Mouse (Mus musculus) midbrain, embryonic 15.5 days (tissue): ENCODE data around the gene Lrrc4c. TPM values are rescaled to one million over a fixed set of nuclear protein-coding genes. Genes with fewer than 3 reads are reported as not detected.

Experiments used
- ATAC-seq: fragments of 200-750 bp; cut with Nextera tagmentation; replicated peaks from 2 replicates; pipeline ENCODE4 v1.8.0; 2017; ENCODE audit warnings: moderate TSS enrichment
- H3K27ac ChIP-seq: fragments of 300-500 bp; sonication (generic); 2 replicates; pipeline ENCODE4 v1.5.1; 2015; ENCODE audit warnings: mild to moderate bottlenecking, inconsistent platforms
- H3K27me3 ChIP-seq: fragments of 300-500 bp; sonication (generic); replicated peaks from 2 replicates; pipeline ENCODE4 v1.6.1; 2015; ENCODE audit warnings: inconsistent platforms
- H3K36me3 ChIP-seq: fragments of 300-500 bp; sonication (generic); replicated peaks from 2 replicates; pipeline ENCODE4 v1.6.1; 2015; ENCODE audit warnings: inconsistent platforms
- H3K4me1 ChIP-seq: fragments of 300-500 bp; sonication (generic); 2 replicates; pipeline ENCODE4 v1.6.1; 2015; ENCODE audit warnings: inconsistent platforms
- H3K4me2 ChIP-seq: fragments of 300-500 bp; sonication (generic); 2 replicates; pipeline ENCODE4 v1.6.1; 2015; ENCODE audit warnings: inconsistent platforms, mild to moderate bottlenecking, moderate library complexity
- H3K4me3 ChIP-seq: fragments of 300-500 bp; sonication (generic); 2 replicates; pipeline ENCODE4 v1.5.1; 2015; ENCODE audit warnings: mild to moderate bottlenecking, inconsistent platforms
- H3K9ac ChIP-seq: fragments of 300-500 bp; sonication (generic); 2 replicates; pipeline ENCODE4 v1.6.1; 2015; ENCODE audit warnings: mild to moderate bottlenecking, inconsistent platforms
- H3K9me3 ChIP-seq: fragments of 300-500 bp; sonication (generic); 2 replicates; pipeline ENCODE4 v1.6.1; 2016; ENCODE audit warnings: inconsistent platforms
- WGBS: fragments of 180-500 bp; shearing (Covaris S2); methylation state at CpG from one replicate; pipeline ENCODE4 v1.1.7; 2015; ENCODE audit warnings: mixed read lengths; 5-methylcytosine and 5-hydroxymethylcytosine counted together
- polyA plus RNA-seq: library from polyadenylated mRNA; unstranded; fragments of >200 nt; fragmentation: Nextera tagmentation; extraction: Ambion mirVana; gene quantifications from 2 replicates; pipeline ENCODE4 v1.2.1, GENCODE M21; 2015

Lrrc4c gene
- polyA plus RNA-seq, 1 experiment from 2014 or later, result 37.7 TPM

DNA sequence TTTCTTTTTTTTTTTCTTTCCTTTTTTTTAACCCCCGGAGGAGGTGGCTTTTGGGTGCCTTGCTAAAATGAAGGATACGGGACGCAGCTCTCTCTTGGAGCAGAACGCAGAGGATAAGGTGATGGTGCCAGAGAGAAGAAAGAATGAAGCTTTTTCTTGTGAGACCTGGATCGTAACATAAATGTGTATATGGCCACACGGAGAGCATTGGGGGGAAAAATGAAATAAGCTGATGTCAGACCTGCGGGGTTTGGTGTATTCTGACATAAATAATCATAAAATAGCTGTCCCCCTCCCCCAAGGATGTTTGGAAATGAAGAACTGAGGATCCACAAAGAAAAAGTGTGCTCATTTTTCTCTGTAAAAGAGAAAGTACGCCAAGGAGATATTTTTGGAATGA lies 1149.7 kb downstream of the Lrrc4c start:
- peak overlapping the region; percentile 66 for H3K9ac ChIP-seq
- no peak for ATAC-seq
- peaks cover 21% of the 10 kb centered on the region for H3K4me1 ChIP-seq
- H3K4me3 ChIP-seq, result peak overlapping the region; percentile 56
- H3K27ac ChIP-seq, result peak overlapping the region; percentile 93
- no peaks in the 10 kb centered on the region for H3K9me3 ChIP-seq
- no peaks in the 10 kb centered on the region for H3K27me3 ChIP-seq
- no peaks in the 10 kb centered on the region for H3K36me3 ChIP-seq
- peak overlapping the region; percentile 77 for H3K4me2 ChIP-seq
- 5% methylated on average over 8 of the region's 8 CpGs for WGBS

DNA sequence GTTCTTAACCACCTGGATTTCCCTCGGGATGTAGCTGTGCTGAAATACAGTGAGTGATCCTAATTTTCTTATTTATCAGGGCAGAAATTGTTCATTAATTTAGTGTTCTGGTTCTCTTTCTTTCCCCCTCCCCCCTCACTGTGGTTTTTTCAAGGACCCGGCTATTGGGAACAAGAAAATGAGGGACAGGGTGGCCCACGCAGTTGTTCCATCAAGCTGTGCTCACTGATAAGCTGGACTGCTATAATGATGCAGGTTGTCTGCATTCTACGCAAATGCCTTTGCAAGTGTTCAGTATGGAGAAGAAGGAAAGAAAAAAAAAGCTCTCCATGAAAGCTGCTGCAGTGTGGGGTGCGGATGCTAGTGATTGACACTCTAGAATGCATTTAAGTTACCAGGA lies 1150.4 kb downstream of the Lrrc4c start:
- peak overlapping the region; percentile 77 for H3K4me2 ChIP-seq
- no peaks in the 10 kb centered on the region for H3K36me3 ChIP-seq
- H3K27ac ChIP-seq, result peak overlapping the region; percentile 93
- peak overlapping the region; percentile 66 for H3K9ac ChIP-seq
- 18% methylated on average over 5 of the region's 5 CpGs for WGBS
- no peaks in the 10 kb centered on the region for H3K27me3 ChIP-seq
- H3K4me3 ChIP-seq, result peak overlapping the region; percentile 56
- peaks cover 25% of the 10 kb centered on the region for H3K4me1 ChIP-seq
- no peaks in the 10 kb centered on the region for H3K9me3 ChIP-seq
- no peak for ATAC-seq

DNA sequence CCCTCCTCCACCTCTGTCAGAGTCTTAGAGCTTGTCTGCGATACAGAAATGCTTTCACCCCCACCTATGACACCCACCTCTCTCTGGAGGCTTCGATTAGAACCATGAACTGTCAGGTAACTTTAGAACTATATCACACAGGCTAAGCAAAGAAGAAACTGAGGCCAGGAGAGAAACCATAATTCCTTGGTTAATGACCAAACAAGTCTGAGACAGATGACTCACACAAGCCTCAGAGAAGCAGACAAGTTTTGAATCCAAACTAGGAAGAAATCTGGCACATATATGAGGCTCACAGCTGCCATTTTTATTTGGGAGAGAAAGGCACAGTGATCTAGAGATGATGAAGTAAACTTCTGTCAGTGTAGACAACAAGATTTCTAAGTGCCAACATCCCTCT lies 1151.4 kb downstream of the Lrrc4c start:
- no peak for ATAC-seq
- WGBS, result 66% methylated on average over 2 of the region's 2 CpGs

DNA sequence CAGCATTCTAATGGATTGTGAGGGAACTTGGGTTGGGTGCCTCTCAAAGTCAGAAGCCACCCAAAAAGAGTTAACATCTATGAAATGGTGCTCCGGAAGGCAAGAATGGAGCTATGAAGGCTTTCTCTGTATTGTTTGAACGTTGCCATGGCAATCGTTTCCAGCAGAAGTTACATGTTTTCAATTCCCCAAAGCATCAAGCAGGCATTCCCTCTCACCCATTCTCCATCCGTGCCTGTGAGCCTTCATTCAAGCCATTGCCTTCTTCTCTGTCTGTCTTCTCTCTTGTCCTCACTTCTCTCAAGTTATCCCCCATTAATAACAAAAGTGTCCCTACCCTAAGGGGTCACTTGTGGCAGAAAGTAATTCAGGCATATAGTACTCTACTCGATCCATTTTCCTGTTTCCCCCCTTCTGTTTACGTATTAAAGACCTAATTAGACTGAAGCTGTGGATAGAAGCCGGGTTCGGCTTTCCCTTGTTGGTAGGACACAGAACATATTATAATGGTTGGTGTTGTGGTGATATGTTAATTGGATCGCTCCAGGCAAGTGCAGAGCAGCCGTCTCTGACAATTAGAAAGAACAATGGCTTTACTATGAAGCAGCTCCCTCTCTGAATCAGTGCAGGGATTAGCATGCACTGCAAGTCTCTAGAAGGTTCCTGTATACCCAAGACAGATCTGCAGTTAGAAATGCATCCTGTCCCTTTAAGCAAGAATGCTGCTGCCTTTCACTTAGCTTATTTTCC lies 1160.4 kb downstream of the Lrrc4c start:
- WGBS, result 29% methylated on average over 10 of the region's 10 CpGs
- Histone ChIP-seq H3K27ac (peak overlapping the region; percentile 66), H3K4me3 (peak overlapping the region; percentile 17), H3K36me3 (no peaks in the 10 kb centered on the region), H3K4me1 (peaks cover 17% of the 10 kb centered on the region), H3K9ac (no peak overlapping the region), H3K4me2 (peak overlapping the region; percentile 41), H3K9me3 (no peaks in the 10 kb centered on the region), H3K27me3 (no peaks in the 10 kb centered on the region)
- ATAC-seq, result peak; percentile 92

More for the DNA sequence above, 1151.4 kb downstream of the Lrrc4c start:
- Histone ChIP-seq H3K4me1 (peaks cover 25% of the 10 kb centered on the region), H3K27me3 (no peaks in the 10 kb centered on the region), H3K27ac (no peak overlapping the region), H3K4me3 (peak overlapping the region; percentile 56), H3K4me2 (peak overlapping the region; percentile 77), H3K9ac (peak overlapping the region; percentile 66; the same call in 1 of the 2 replicates), H3K36me3 (no peaks in the 10 kb centered on the region), H3K9me3 (no peaks in the 10 kb centered on the region)

DNA sequence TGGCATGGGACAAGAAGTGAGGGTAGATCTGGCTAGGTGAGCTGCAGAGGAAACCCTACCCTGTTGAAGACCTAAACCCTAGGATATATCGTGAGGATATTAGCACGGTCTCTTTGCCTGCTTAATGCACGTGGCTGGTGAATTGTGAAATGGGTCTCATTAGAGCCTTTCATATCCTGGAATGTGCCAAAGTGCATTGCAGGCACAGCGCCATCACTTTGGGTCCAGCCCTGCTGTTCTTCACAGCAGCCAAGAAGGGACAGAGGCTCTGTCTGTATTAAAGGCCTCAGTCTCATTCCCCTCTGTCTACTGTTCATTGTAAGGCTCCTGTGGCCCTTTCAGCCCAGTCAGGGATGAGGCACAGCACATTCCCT lies 1160.9 kb downstream of the Lrrc4c start:
- H3K9me3 ChIP-seq, result no peaks in the 10 kb centered on the region
- ATAC-seq, result peak; percentile 77
- peak overlapping the region; percentile 66 for H3K27ac ChIP-seq
- peaks cover 17% of the 10 kb centered on the region for H3K4me1 ChIP-seq
- 49% methylated on average over 4 of the region's 4 CpGs for WGBS
- peak overlapping the region; percentile 41 for H3K4me2 ChIP-seq
- 0 out of 2 replicates have a peak overlapping the region, but pooled peaks have one; percentile 17 for H3K4me3 ChIP-seq
- H3K36me3 ChIP-seq, result no peaks in the 10 kb centered on the region
- no peaks in the 10 kb centered on the region for H3K27me3 ChIP-seq
- no peak overlapping the region for H3K9ac ChIP-seq

DNA sequence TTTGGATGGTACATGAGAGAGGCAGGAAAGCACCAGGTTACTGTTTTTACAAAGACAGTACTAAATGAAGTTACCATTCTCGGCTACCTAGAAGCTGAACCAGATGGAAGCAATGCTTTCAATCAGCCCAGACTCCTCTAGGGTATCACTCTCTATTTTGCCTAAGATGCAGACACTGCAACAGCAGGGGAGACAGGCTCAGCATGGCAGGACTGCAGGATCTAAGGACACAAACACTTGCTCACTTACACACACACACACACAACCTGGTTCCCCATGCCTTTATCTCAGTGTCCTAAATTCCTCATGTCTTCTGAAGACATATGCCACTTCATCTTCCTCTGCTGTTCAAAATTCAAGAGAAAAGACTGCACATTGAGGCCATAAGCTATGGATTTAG lies 1167.0 kb downstream of the Lrrc4c start:
- Histone ChIP-seq H3K9ac (no peak overlapping the region), H3K4me1 (peaks cover 21% of the 10 kb centered on the region), H3K27ac (no peak overlapping the region), H3K4me3 (no peak overlapping the region), H3K4me2 (no peak overlapping the region), H3K9me3 (no peaks in the 10 kb centered on the region), H3K27me3 (no peaks in the 10 kb centered on the region), H3K36me3 (no peaks in the 10 kb centered on the region)
- ATAC-seq, result 0 out of 2 replicates have a peak, but pooled peaks have one; percentile 39
- 50% methylated on average over 1 of the region's 1 CpGs for WGBS

DNA sequence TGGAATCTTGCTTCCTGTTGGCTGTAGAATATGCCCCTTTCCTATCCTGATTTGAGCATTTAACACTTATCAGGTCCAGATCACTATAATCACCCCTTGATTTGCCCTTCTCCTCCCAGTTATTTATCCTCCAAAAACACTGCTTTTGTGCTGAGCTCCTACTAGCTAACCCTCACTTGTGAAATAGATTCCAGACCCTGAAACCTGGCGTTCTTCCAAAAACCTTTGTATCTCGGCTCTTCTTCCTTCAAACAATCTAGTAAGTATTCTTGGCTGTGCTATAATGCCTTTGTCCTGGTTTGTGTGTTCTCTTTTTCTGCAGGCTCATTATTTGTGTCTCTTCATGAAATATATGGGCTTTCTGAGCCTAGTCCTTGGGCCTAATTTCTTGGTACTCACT lies 1167.6 kb downstream of the Lrrc4c start:
- ATAC-seq, result no peak
- no peak overlapping the region for H3K9ac ChIP-seq
- H3K4me2 ChIP-seq, result no peak overlapping the region
- H3K27me3 ChIP-seq, result no peaks in the 10 kb centered on the region
- peaks cover 21% of the 10 kb centered on the region for H3K4me1 ChIP-seq
- no peaks in the 10 kb centered on the region for H3K36me3 ChIP-seq
- no peaks in the 10 kb centered on the region for H3K9me3 ChIP-seq
- no peak overlapping the region for H3K4me3 ChIP-seq
- 39% methylated on average over 2 of the region's 2 CpGs for WGBS
- peak overlapping the region; percentile 23; the same call in 1 of the 2 replicates for H3K27ac ChIP-seq

DNA sequence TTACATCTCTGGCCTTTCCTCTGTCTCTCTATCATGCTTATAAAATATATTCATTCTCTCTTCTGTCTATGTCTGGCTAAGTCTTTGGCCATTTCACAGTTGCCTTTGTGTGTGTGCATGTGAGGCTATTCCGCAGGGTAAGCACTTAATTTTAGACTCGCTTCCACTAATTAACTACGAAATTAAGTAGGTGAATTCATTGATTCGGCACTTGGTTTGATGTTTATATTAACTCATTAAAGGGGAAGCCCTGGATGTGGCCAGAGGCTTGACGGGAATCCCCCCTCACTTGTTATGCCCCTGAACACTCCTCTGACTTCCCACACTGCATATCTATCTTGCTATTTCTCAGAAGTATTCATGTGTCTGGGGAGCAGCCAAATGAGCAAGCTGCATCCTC lies 1169.6 kb downstream of the Lrrc4c start:
- Histone ChIP-seq H3K9ac (no peak overlapping the region), H3K4me3 (no peak overlapping the region), H3K4me1 (peaks cover 21% of the 10 kb centered on the region), H3K9me3 (no peaks in the 10 kb centered on the region), H3K27ac (0 out of 2 replicates have a peak overlapping the region, but pooled peaks have one; percentile 25), H3K4me2 (peak overlapping the region; percentile 18; the same call in 1 of the 2 replicates), H3K36me3 (no peaks in the 10 kb centered on the region), H3K27me3 (no peaks in the 10 kb centered on the region)
- peak; percentile 69; the same call in 1 of the 2 replicates for ATAC-seq
- 43% methylated on average over 5 of the region's 5 CpGs for WGBS

DNA sequence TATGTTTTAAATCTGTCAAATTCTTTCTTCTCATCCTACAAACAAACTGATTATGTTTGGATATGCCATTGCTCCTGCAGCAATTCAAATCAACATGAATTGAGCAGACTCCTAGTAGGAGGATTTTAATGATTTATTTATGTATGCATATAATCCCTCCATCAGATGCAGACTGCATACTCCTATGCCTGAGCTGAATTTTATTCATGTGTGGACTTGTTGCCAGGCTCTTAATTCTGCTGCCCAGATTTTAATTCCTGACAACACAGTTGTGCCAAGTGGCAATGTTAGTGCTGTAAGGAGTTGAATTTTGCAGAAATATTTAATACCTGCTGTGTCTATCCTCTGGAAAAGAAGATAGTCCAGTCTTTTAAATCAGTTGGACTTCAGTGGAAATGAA lies 1179.1 kb downstream of the Lrrc4c start:
- no peak; the same call in 1 of the 2 replicates for ATAC-seq
- Histone ChIP-seq H3K36me3 (no peaks in the 10 kb centered on the region), H3K4me1 (no peaks in the 10 kb centered on the region), H3K4me3 (no peak overlapping the region), H3K27ac (no peak overlapping the region), H3K27me3 (no peaks in the 10 kb centered on the region), H3K9ac (no peak overlapping the region), H3K4me2 (no peak overlapping the region), H3K9me3 (no peaks in the 10 kb centered on the region)

DNA sequence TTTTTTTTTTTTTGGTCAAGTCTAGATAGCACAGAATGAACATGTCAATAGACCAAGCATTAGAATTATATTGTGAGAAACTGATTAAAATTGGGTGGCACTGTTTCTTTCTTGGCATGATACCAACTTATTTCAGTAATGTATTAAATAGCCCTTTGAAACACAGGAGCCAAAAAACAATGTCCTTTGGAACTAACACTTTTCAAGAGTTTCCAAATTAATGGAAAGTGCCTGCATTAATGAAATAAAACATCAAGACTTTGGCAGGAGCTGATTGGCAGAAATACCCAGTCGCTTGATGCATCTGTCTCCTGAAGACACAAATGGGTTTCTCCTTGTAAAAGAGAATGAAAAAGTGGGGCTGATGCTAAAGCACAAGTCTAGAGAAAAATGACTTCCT lies 1184.5 kb downstream of the Lrrc4c start:
- no peak overlapping the region for H3K4me2 ChIP-seq
- ATAC-seq, result no peak
- no peaks in the 10 kb centered on the region for H3K36me3 ChIP-seq
- H3K27me3 ChIP-seq, result no peaks in the 10 kb centered on the region
- no peak overlapping the region for H3K9ac ChIP-seq
- no peaks in the 10 kb centered on the region for H3K4me1 ChIP-seq
- H3K9me3 ChIP-seq, result no peaks in the 10 kb centered on the region
- H3K27ac ChIP-seq, result no peak overlapping the region
- H3K4me3 ChIP-seq, result no peak overlapping the region
- WGBS, result 84% methylated on average over 1 of the region's 1 CpGs

DNA sequence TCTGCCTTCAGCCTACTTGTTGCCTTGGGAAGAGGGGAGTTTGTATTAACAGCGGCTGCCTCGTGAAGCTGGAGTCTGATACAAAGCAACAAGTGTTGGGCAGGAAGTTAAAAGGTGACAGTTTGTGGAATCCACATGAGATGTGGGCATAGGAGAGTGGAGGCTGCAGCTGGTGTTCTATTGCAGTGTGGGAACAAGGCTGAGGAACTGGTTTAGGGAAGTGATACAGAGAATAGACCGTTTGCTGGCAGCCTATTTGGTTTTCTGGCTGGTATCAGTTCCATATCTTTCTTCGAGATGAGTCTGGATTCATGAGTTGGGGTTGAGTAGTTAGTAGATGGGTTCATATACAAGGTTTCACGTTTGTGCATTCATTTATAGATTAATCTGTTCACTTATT lies 1186.9 kb downstream of the Lrrc4c start:
- Histone ChIP-seq H3K4me3 (no peak overlapping the region), H3K36me3 (no peaks in the 10 kb centered on the region), H3K4me2 (no peak overlapping the region), H3K27ac (no peak overlapping the region), H3K4me1 (no peaks in the 10 kb centered on the region), H3K9me3 (no peaks in the 10 kb centered on the region), H3K27me3 (no peaks in the 10 kb centered on the region), H3K9ac (no peak overlapping the region)
- ATAC-seq, result no peak
- WGBS, result 74% methylated on average over 5 of the region's 5 CpGs

DNA sequence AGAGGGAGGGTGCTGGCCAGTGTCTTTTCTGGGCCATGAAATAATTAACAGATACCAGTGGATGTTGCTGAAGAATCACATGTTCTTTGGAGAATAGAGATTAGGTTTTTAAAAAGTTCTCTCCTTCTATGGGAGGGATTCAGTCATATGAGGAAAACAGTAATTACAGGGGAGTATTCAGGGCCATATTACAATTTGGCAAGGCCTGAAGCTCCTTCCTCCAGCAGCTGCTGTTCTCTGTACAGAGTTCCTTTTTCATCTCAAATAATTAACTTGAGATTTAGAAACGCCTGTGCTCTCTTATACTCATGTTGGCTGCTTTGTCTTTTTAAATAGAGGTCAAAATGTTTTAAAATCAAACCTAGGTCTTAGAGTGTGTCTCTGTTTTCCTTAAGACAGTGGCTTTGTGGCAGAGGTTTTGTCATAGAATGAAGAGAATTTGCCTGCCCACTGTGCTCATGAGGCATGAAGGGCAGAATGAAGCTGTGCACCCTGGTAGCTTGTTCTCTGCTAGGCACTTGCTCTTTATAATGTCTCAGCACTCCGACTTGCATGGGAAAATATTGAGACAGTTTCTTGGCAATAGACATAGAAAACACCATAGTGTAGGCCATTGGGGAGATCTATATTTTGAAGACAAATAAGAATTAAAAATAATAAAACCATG lies 1206.4 kb downstream of the Lrrc4c start:
- no peak overlapping the region for H3K9ac ChIP-seq
- no peaks in the 10 kb centered on the region for H3K36me3 ChIP-seq
- no peak overlapping the region for H3K4me2 ChIP-seq
- 13% methylated on average over 2 of the region's 2 CpGs for WGBS
- H3K27ac ChIP-seq, result no peak overlapping the region
- H3K9me3 ChIP-seq, result no peaks in the 10 kb centered on the region
- no peak for ATAC-seq
- no peak overlapping the region for H3K4me3 ChIP-seq
- H3K4me1 ChIP-seq, result 0 out of 2 replicates have a peak, but pooled peaks cover 2% of the 10 kb centered on the region
- no peaks in the 10 kb centered on the region for H3K27me3 ChIP-seq
